Mouse (Mus musculus) forebrain, embryonic 15.5 days (tissue): ENCODE measurements around the gene Mrtfb. TPM values are rescaled to one million over a fixed set of nuclear protein-coding genes. Genes with fewer than 3 reads are reported as not detected.
"Not testable (repeated sequence)": the region's sequence is repeated elsewhere in the genome, so short reads cannot be mapped to it uniquely, and the experiment has no call there.

Source experiments
- ATAC-seq: fragments of 200-750 bp; cut with Nextera tagmentation; replicated peaks from 2 replicates; pipeline ENCODE4 v1.8.0; 2017; ENCODE audit warnings: mild to moderate bottlenecking, moderate TSS enrichment, moderate library complexity
- H3K27ac ChIP-seq: fragments of 300-500 bp; sonication (generic); replicated peaks from 2 replicates; pipeline ENCODE4 v1.5.1; 2015; ENCODE audit warnings: mild to moderate bottlenecking, inconsistent platforms
- H3K27me3 ChIP-seq: fragments of 300-500 bp; sonication (generic); 2 replicates; pipeline ENCODE4 v1.6.1; 2015; ENCODE audit warnings: inconsistent platforms
- H3K36me3 ChIP-seq: fragments of 300-500 bp; sonication (generic); 2 replicates; pipeline ENCODE4 v1.6.1; 2015; ENCODE audit warnings: mild to moderate bottlenecking, inconsistent platforms
- H3K4me1 ChIP-seq: fragments of 300-500 bp; sonication (generic); 2 replicates; pipeline ENCODE4 v1.6.1; 2015; ENCODE audit warnings: inconsistent platforms
- H3K4me2 ChIP-seq: fragments of 300-500 bp; sonication (generic); replicated peaks from 2 replicates; pipeline ENCODE4 v1.6.1; 2015; ENCODE audit warnings: mild to moderate bottlenecking, inconsistent platforms
- H3K4me3 ChIP-seq: fragments of 300-500 bp; sonication (generic); 2 replicates; pipeline ENCODE4 v1.5.1; 2015; ENCODE audit warnings: mild to moderate bottlenecking, inconsistent platforms
- H3K9ac ChIP-seq: fragments of 300-500 bp; sonication (generic); replicated peaks from 2 replicates; pipeline ENCODE4 v1.6.1; 2015; ENCODE audit warnings: mild to moderate bottlenecking, inconsistent platforms
- H3K9me3 ChIP-seq: fragments of 300-500 bp; sonication (generic); 2 replicates; pipeline ENCODE4 v1.6.1; 2016; ENCODE audit warnings: inconsistent platforms
- WGBS: fragments of 180-500 bp; shearing (Covaris S2); methylation state at CpG from one replicate; pipeline ENCODE4 v1.1.7; 2015; ENCODE audit warnings: mixed read lengths; 5-methylcytosine and 5-hydroxymethylcytosine counted together
- polyA plus RNA-seq: library from polyadenylated mRNA; unstranded; fragments of >200 nt; fragmentation: Nextera tagmentation; extraction: Ambion mirVana; gene quantifications from 2 replicates; pipeline ENCODE4 v1.2.1, GENCODE M21; 2015

The Mrtfb gene
- polyA plus RNA-seq, 1 experiment from 2014 or later: 12.2 TPM

DNA sequence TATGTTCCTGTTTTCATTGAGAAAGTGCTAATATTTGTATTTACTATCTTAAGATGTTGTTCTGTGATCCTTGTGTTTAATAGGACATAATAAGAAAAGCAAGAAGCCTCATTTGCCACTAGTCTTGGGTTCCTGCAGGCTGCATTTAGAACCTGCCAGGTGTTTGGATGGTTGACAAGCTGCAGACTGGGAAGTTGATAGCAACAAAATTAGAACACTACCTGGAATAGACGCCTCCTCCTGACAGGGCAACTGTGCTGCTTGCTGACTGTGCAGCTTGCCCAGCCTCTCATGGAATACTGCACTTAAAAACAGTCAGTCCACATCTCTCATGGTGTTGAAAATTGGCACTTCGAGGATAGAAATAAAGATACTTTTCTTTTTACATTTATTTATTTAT, 76.3 kb downstream of the Mrtfb start:
- WGBS: 84% methylated on average over 2 of the region's 2 CpGs
- Histone ChIP-seq H3K4me1 (peaks cover 11% of the 10 kb centered on the region), H3K9ac (no peak overlapping the region), H3K4me2 (no peak overlapping the region), H3K36me3 (no peaks in the 10 kb centered on the region), H3K27ac (no peak overlapping the region), H3K4me3 (no peak overlapping the region), H3K9me3 (no peaks in the 10 kb centered on the region), H3K27me3 (no peaks in the 10 kb centered on the region)
- no peak for ATAC-seq

DNA sequence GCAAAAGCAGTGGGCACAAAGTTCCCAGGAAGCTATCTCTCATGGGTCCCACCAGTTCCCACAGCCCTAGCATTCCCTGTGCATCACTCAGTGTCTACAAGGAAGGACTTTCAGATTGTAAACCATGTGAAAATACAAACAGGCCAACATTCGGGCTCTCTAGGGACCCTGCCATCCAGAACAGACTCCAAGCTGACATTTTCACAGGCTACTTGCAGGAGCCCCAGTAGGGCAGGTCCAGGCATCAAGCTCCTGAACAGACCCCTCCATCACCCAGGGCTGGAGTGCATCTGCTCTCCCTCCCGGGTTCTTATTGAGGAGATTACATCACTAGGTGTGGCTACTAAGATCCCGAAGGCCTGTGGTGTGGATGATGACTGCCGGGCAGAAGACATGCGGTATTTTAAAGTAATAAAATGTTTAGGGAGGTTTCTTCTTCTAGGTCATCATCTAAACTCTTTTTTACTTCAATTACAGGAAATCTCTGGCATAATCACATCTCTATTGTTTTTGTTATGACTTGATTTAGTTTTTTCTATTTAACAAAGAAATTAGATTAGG, 77.6 kb downstream of the Mrtfb start:
- no peak overlapping the region for H3K9ac ChIP-seq
- ATAC-seq: no peak
- no peaks in the 10 kb centered on the region for H3K36me3 ChIP-seq
- WGBS: 84% methylated on average over 5 of the region's 5 CpGs
- no peak overlapping the region for H3K4me3 ChIP-seq
- no peak overlapping the region for H3K4me2 ChIP-seq
- H3K27ac ChIP-seq: no peak overlapping the region
- no peaks in the 10 kb centered on the region for H3K9me3 ChIP-seq
- no peaks in the 10 kb centered on the region for H3K27me3 ChIP-seq
- H3K4me1 ChIP-seq: peaks cover 11% of the 10 kb centered on the region

DNA sequence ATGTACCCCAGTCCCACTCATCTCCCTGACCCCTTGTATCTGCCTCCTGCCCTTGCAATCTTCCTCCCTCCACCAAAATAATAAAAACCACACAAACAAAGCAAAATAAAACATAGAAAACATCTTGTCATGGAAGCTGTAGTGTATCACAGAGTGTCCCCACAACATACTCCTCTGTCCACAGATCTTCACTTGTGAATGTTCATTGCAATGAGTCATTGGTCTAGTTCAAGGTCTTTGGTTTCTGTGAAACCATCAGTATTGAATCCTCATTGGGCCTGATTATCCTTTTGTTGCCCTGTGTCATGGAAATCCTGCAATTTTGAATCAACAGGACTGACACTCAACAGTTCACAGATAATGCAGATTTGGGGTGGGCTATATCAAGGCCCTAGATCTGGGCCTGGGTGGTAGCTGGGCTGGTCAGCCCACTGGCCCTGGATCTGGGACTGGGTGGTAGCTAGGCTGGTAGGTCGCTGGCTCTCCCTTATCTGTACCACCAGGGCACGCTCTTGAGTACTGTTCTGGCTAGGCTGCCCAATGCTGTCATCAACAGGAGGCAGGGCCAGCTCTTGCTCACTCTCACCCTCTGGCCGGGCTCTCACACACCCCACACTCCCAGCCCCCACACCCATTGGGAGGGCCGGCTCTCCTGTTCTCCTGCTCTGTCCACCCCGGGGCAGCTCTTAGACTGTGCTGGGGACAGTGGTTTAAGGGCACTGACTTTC, 80.4 kb downstream of the Mrtfb start:
- Histone ChIP-seq H3K4me1 (no peaks in the 10 kb centered on the region), H3K27ac (no peak overlapping the region), H3K27me3 (no peaks in the 10 kb centered on the region), H3K9me3 (no peaks in the 10 kb centered on the region), H3K4me3 (no peak overlapping the region), H3K36me3 (no peaks in the 10 kb centered on the region), H3K9ac (no peak overlapping the region), H3K4me2 (no peak overlapping the region)
- WGBS: 77% methylated on average over 5 of the region's 5 CpGs
- no peak for ATAC-seq

GRCm38 (mm10) chr16:13338094-13338493, 81.8 kb downstream of the Mrtfb start:
- Histone ChIP-seq H3K36me3 (no peaks in the 10 kb centered on the region), H3K9me3 (no peaks in the 10 kb centered on the region), H3K27ac (no peak overlapping the region), H3K4me2 (no peak overlapping the region), H3K4me3 (no peak overlapping the region), H3K9ac (no peak overlapping the region), H3K4me1 (no peaks in the 10 kb centered on the region), H3K27me3 (no peaks in the 10 kb centered on the region)
- WGBS: 76% methylated on average over 4 of the region's 4 CpGs
- no peak for ATAC-seq

DNA sequence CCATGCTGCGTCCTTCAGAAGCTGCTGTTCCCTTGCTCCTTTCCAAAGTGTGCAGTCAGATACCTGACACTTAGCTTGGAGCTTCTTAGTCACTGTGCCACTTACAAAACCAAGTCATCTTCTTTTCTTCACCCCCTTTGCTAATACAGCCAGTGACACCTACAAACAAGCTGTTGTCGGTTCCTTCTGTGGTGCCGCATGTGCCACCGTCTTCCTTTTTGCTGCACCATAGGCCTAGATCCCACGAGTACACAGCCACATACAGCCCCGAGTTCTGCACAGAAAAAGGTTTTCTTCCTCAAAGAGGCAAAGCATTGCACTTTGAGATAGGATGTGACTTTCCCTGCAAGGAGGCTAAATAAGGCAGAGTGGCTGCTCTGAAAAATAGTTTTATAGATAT, 83.2 kb downstream of the Mrtfb start:
- Histone ChIP-seq H3K27me3 (no peaks in the 10 kb centered on the region), H3K36me3 (no peaks in the 10 kb centered on the region), H3K4me3 (no peak overlapping the region), H3K4me2 (no peak overlapping the region), H3K27ac (no peak overlapping the region), H3K9ac (no peak overlapping the region), H3K9me3 (no peaks in the 10 kb centered on the region), H3K4me1 (no peaks in the 10 kb centered on the region)
- no peak for ATAC-seq
- 86% methylated on average over 6 of the region's 6 CpGs for WGBS

DNA sequence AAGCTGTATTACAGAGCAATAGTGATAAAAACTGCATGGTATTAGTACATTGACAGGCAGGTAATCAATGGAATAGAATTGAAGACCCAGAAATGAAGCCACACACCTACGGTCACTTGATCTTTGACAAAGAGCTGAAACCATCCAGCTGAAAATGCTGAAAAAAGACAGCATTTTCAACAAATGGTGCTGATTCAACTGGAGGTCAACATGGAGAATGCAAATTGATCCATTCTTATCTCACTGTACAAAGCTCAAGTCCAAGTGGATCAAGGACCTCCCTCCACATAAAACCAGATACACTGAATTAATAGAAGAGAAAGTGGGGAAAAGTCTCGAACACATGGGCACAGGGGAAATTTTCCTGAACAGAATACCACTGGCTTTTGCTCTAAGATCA, 89.5 kb downstream of the Mrtfb start:
- H3K27me3 ChIP-seq, ATAC-seq, H3K4me3 ChIP-seq, H3K9ac ChIP-seq, H3K36me3 ChIP-seq, H3K4me2 ChIP-seq, H3K9me3 ChIP-seq, H3K4me1 ChIP-seq, H3K27ac ChIP-seq: not testable (repeated sequence)
- 89% methylated on average over 2 of the region's 2 CpGs for WGBS

DNA sequence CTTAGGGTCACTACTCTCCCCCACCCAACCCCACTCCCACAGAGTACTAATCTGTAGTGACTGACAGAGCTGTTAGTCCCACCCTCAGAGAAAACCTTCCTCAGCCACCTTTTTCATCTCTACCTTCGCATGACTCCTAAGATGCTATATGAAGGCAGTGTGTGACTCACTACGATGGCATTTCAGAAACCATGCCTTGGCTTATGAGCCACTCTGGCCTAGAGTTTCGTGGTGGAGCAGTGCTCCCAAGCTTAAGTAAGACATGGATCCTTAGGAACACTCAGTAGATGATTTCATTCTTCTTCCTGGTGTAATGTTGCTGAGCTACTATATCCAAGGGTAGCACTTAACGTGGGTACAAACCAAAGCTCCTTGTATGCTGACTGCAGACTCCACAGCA, 94.4 kb downstream of the Mrtfb start:
- 90% methylated on average over 4 of the region's 4 CpGs for WGBS
- no peak for ATAC-seq
- Histone ChIP-seq H3K9me3 (no peaks in the 10 kb centered on the region), H3K4me2 (no peak overlapping the region), H3K9ac (no peak overlapping the region), H3K27ac (no peak overlapping the region), H3K27me3 (no peaks in the 10 kb centered on the region), H3K36me3 (no peaks in the 10 kb centered on the region), H3K4me3 (no peak overlapping the region), H3K4me1 (peaks cover 8% of the 10 kb centered on the region)

DNA sequence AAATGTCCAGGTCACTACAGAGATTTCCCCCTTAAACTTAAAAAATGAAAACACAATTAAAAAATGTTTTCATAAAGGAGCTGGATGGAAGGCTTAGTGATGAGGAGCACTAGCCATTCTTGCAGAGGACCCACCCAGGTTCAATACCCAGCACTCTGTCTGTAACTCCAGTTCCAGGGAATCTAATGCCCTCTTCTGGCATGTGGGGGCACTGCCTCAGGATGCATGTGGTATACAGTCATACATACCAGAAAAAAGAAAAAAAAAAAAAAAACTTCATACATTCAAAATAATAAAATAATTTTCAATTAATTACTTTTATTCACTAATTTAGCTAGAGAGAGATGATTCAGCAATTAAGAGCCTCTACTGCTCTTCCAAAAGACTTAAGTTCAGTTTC, 95.0 kb downstream of the Mrtfb start:
- peaks cover 8% of the 10 kb centered on the region for H3K4me1 ChIP-seq
- no peak overlapping the region for H3K4me2 ChIP-seq
- H3K4me3 ChIP-seq: no peak overlapping the region
- H3K27me3 ChIP-seq: no peaks in the 10 kb centered on the region
- no peak overlapping the region for H3K27ac ChIP-seq
- H3K36me3 ChIP-seq: no peaks in the 10 kb centered on the region
- H3K9ac ChIP-seq: no peak overlapping the region
- ATAC-seq: no peak
- no peaks in the 10 kb centered on the region for H3K9me3 ChIP-seq

- no peak overlapping the region for H3K9ac ChIP-seq
- no peak overlapping the region for H3K27ac ChIP-seq
- no peak overlapping the region for H3K4me2 ChIP-seq
- H3K9me3 ChIP-seq: no peaks in the 10 kb centered on the region
- no peaks in the 10 kb centered on the region for H3K36me3 ChIP-seq
- 20% methylated on average over 4 of the region's 4 CpGs for WGBS
- no peaks in the 10 kb centered on the region for H3K27me3 ChIP-seq
- H3K4me3 ChIP-seq: no peak overlapping the region
- peaks cover 26% of the 10 kb centered on the region for H3K4me1 ChIP-seq
- ATAC-seq: no peak
Observed at GRCm38 (mm10) chr16:13353927-13354326, 97.6 kb downstream of the Mrtfb start.

- Histone ChIP-seq H3K27me3 (no peaks in the 10 kb centered on the region), H3K4me2 (no peak overlapping the region), H3K27ac (no peak overlapping the region), H3K9me3 (no peaks in the 10 kb centered on the region), H3K4me3 (no peak overlapping the region), H3K4me1 (peaks cover 29% of the 10 kb centered on the region), H3K9ac (no peak overlapping the region), H3K36me3 (no peaks in the 10 kb centered on the region)
- WGBS: 65% methylated on average over 5 of the region's 5 CpGs
- ATAC-seq: no peak
Observed at GRCm38 (mm10) chr16:13354431-13354830, 98.2 kb downstream of the Mrtfb start.

DNA sequence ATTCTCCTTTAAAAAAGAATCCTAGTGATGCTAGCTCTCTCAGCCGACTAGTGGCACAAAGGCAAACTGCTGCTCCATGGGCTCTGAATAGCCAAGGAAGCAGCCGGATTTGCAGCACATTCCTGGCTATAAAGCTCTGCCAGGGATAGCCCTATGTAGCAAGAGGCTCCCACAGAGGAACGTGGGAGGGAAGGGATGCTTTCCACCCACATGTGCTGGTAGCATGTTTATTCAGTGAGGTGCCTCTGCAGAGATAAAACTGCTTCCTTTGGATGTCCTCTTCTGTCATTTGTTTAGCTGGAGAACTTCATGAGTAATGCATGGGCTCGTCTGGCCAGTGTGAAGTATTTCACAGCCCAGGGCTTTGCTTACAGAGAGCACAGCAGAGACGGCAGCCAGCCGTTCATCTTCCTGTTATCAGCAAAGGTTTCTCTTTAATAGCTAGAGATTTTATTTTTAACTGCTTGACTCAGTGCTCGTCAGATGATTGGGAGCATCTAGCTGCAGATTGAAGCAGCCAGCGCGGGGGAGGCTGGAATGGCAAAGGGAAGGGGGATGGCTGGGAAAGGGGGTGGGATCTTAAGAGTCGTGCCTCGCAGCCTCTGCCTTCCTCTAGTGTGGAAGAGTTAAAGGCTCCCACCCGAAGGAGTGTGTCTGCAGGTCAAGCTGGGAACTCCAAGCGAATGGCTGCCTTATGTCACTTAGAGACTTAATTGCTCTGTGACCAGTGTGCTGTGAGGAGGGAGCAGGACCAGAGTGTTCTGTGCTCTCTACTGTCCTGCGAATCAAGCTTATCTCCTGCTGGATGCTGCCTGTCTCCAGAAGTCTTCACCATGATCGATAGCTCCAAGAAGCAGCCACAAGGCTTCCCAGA, 101.8 kb downstream of the Mrtfb start:
- 22% methylated on average over 15 of the region's 15 CpGs for WGBS
- Histone ChIP-seq H3K4me1 (peaks cover 29% of the 10 kb centered on the region), H3K4me3 (peak overlapping the region; percentile 31), H3K9me3 (no peaks in the 10 kb centered on the region), H3K27ac (peak overlapping the region; percentile 82), H3K36me3 (no peaks in the 10 kb centered on the region), H3K27me3 (no peaks in the 10 kb centered on the region), H3K9ac (peak overlapping the region; percentile 43), H3K4me2 (peak overlapping the region; percentile 47)
- peak; percentile 79 for ATAC-seq

GRCm38 (mm10) chr16:13358741-13359140, 102.5 kb downstream of the Mrtfb start:
- H3K4me2 ChIP-seq: peak overlapping the region; percentile 47
- peaks cover 28% of the 10 kb centered on the region for H3K4me1 ChIP-seq
- peak overlapping the region; percentile 43; the same call in 1 of the 2 replicates for H3K9ac ChIP-seq
- no peaks in the 10 kb centered on the region for H3K27me3 ChIP-seq
- no peak for ATAC-seq
- no peaks in the 10 kb centered on the region for H3K9me3 ChIP-seq
- H3K27ac ChIP-seq: peak overlapping the region; percentile 82
- no peaks in the 10 kb centered on the region for H3K36me3 ChIP-seq
- peak overlapping the region; percentile 31 for H3K4me3 ChIP-seq
